Mouse (Mus musculus): Measurements from ENCODE around the gene Atp8b4. TPM values are rescaled to one million over a fixed set of nuclear protein-coding genes. Genes with fewer than 3 reads are reported as not detected.
A peak's percentile ranks its signal among the peaks of the same experiment; 100 is the strongest.

Gene Atp8b4
- polyA plus RNA-seq, 2 experiments from 2014 or later: 0.24 to 0.96 TPM

DNA sequence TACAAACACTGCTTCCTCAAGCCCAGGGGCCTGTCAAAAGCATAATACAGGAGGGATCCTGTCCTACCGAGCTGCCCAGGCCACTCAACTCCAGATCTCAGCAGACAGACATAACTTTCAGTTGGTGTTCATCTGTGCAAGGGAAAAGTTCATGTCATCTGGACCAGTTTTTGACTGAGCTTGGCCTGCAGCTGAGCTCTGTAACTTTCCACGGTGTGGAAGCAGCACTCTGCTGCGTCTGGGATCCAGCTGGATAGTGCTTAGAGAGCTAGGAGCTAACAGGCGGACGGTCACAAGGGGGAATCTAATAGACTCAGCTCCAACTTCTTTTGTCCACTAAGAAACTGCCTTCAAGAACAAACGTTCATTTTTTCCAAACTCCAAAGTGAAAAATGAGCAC is 139.8 kb downstream of the Atp8b4 start:
- no peak for ATAC-seq

DNA sequence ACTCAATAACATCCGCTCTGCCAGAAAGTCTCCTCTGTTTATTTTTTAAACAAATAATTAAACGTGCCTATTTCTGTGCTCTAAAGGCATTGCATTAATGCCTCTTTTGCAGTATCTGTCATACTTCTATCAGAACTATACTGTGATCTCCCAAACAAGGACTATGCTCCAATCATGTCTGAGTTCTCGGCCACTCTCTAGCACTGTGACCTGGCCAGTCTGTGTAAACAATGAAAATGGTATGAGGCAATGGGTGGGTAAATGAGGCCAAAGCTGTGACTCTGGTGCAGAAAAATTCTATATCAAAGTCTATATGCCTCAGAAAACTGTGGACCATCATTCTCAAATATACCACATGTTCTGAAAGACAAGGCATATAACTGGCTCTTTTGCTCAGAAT is 140.5 kb downstream of the Atp8b4 start:
- ATAC-seq: no peak

DNA sequence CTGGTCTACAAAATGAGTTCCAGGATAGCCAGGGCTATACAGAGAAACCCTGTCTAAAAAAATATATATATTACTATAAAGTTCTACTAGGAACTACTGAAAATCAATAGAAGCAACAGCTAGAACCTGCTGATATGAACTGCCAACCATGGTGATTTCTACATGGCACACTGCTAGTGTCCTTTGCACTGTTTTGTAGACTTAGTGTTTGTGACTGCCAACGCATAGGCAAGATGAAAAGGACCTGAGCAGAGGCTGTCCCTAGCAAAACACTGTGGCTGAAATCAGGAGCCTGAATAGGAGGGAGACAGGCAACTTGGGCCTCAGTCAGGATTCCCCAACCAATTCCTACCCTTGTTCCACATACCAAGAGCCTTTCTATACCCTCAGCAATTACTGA is 141.2 kb downstream of the Atp8b4 start:
- ATAC-seq: no peak

DNA sequence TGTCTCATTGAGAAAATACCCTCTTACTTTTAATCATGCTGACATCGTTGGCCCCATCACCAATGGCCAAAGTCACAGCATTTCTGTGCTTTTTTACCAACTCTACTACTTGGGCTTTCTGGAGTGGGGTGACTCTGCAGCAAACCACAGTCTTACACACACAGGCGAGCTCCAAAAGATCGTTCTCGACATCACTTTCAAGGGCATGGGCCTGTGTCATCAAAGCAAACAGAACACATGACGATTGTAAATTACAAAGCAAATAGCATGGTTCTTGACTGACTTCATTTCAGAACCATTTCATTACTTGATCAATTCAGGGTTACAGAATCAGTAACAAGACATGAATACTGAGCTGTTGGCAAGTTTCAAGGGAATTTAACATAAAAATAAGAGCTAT is 141.7 kb downstream of the Atp8b4 start:
- ATAC-seq: no peak

DNA sequence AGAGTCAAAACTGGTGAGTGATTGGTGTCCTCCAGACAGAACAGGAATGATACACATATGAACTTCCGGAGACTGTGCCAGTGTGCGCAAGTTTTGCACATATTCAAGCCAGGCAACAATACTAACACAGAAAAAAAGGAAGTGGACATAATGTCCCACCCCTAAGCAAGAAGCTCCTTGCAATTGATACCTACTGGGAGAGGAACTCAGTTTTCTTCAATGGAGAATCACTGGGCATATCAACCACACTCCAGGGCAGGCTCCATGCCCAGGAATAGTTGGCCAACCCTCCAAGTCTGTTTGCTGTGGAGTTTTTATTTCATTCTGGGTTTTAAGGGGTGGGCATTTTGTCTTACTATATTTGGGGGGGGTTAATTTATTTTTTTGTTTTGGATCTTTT is 145.2 kb downstream of the Atp8b4 start:
- ATAC-seq: no peak

DNA sequence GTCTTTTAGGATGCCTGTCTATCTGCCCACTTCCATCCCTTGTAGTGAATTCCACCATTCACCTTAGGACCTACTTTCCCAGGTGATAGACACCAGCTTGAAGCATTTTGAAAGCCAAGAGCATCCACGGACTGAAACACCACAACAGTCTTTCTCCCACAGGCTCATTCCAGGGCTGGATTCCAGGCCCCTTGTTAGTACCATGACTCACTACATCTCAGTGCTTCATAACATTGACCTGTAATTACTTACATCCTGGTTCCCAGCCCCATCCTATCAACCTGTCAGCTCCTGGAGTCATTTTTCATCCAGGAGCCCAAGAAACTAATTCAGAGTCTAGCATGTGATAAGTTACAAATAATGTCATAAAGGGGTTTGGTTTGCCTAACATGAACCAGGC is 148.7 kb downstream of the Atp8b4 start:
- ATAC-seq: no peak

DNA sequence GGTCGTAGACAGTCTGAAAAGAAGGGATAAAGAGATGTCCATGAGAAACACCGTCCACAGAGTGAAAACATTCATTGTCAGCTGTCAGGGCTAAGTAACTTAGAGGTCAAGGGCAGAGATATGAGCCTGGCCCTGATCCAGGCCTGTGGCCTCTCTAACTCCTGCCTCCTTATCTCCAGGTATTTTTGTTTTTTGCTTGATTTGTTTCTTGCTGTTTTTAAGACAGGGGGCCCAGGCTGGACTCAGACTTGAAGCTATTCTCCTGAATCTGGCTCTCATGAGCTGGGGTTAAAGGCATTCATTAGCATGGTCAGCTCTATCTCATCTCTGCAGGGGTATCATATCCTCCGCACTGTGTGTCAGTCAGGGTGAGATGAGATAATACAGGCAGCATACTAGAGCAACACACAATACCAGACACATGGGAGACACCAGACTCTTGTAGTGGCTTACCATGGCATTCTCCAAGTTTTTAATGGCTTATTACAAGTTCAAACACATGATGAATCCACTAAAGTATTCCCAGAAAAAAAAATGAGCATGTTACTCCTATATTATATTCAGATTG is 157.4 kb downstream of the Atp8b4 start:
- ATAC-seq: no peak

DNA sequence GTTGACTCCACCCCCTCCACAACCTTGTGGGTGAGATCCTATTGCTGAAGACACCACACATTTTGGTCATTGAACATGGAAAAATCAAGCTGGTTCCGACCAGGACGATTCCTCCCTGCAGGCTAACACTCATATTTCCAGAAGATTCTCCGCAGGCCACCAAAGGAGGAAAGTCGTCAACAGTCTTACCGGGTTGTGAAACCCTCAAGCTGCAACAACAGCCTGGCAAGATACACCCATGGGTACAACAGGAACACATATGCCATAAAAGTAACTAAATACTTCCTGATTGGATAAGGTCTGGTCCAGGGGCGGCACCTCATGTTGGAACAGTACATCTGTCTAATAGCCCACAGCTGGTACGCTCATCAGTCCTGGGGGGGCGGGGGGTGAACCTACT is 159.0 kb downstream of the Atp8b4 start:
- no peak for ATAC-seq

DNA sequence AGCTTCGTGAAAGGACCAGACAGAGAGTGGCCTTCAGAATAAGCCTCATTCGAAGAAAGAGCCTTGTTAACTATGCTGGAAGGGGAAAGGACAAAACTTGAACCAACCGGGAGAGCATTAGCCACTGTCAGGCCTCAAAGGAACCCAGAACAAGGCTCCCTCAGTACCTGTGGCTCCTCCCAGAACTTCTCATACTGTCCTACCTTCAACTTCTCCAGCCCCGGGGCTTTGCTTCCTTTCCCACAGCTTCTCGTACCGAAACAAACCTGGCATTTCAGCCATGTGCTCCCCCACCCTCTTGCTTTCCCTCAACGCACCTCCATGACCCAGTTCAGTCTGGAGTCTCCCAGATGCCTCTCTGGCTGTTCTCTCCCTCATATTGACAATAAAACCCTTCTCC is 160.3 kb downstream of the Atp8b4 start:
- no peak for ATAC-seq

DNA sequence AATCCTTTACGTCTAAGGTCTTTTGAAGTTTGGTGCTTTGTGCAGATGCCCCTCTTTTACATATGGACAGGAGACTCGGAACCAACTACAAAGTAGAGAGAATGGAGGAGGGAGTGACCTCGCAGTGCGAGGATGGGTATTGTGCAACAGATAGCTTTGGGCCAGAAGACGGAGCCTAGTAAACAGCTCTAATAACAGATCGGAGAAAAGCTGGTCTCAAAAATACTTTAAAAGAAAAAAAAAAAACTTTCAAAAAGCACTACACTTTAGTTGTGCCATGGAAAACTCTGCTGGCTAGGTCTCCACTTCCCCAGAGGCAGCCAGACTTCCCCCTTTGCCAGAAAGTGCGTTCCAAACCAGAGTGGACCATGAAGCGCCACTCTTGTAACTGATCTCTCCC is 161.0 kb downstream of the Atp8b4 start:
- ATAC-seq: no peak

DNA sequence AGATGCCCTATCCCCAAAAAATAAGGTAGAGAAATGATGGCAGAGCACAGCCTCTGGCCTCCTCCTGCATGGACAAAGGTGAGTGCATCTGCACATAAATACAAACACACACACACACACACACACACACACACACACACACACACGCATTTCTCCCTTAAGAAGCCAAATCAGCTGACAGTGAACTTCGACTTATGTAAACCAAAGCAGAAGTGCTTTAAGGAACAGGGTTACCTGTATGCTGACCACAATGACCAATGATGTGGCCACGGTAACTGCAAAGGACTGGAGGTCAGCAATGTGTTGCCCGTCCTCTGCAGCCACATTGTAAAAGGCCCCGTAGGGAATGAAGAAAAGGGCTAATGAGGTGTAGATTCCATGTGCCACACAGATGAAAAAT is 163.3 kb downstream of the Atp8b4 start:
- no peak for ATAC-seq

DNA sequence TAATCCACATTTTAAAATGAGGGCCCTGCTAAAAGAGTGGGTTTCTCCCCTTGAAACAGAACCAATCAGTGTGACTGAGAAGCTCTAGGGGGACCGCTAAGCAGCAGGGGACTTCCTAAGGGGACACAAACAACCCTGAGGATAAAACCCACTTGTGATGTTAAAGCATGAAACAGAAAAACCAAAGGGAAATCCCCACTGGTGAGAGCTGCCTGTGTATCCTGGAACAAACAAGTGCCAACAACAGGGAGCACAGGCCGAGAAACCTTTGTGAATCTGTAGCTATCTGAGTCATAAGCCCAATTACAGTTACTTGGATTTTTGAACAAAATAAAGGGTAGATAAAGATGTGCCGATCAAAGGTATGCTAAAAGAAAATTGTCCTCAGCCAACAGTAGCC is 168.7 kb downstream of the Atp8b4 start:
- ATAC-seq: peak; percentile 34

DNA sequence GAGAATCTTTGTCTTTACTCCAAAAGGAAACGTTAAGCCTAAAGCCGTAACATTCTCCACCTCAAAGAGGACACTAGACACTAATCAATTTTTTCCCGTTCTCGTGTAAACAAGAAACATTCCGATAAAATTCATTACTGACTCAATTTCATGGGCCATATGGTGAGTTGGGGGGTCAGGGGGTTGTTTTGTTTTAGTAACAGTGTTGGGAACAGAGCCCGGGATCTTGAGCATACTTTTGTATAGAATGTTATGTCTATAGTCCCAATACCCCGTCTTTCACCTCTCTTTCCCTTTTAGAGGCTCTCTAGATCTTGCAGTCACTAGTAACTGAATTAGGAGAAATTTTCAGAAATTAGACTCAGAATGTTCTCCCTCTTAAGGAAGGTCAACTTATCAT is 177.3 kb downstream of the Atp8b4 start:
- no peak for ATAC-seq

DNA sequence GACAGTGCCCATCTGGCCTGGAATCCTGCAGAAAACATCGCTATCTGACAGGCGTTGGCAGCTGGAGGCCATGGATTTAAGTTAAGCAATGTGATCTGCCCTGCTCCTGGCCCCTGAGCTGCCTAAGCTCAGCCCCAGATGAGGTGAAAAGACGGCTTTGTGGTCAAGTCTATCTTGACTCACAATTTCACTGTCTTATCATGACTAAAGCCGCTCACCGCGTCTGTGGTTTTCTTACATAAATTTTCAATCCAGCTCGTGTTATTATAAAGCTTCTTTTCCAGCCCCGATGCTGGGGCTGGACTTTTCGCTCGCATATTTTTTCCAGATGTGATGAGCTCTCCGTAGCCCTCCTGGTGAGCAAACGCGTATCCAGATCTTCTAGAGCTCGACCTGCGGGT is 177.8 kb downstream of the Atp8b4 start:
- ATAC-seq: no peak

DNA sequence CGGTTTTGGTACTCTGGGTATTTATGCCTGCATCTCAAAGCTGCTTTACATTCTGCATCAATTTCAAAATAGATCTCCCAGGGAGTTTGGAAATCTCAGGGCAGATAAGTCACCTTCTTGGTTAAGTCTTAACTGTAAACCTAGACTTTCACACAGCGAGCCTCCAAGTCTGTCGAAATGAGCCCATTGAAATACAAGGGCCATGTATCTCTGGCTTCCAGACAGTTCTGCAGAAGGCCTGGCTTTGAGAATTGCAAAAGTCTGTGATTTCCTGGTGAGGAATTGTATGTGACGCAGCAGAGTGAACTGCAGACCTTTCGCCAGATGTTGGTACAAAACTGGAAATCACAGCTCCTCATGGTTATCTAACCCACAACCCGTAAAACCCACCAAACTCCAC is 182.4 kb downstream of the Atp8b4 start:
- no peak for ATAC-seq

DNA sequence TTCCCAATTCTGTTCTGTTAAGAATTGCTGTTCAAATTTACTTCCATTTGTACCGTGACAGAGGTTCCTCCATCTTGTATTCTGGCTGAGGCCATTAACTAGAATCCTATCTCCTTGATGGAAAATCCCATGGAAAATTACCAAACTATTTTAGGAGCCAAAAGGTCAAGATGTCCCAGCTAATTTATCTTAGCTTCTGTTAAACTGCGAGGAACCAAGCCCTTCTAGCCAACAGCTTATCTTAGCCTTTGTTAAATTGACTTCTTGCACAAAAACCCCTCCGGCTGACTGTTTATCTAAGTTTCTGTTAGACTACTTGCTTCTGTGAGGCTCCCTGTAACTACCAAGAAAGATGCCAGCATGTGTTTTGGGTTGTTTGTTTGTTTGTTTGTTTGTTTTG is 183.5 kb downstream of the Atp8b4 start:
- ATAC-seq: no peak

DNA sequence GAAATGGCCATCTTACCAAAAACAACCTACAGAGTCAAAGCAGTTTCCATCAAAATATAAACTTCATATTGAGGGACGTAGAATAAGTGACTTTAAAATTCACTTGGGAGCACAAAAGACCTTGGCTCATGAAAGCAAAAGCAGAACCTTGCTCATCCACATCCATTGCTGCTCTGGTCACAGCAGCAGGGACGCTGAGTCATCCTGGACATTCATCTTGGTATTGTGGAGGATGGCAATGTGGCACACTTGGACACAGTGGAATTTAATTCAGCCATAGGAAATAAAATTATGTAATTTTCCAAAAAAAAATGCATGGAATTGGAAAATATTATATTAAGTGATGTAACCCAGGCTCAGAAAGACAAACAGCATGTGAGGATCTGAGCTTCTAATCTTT is 184.1 kb downstream of the Atp8b4 start:
- no peak for ATAC-seq

DNA sequence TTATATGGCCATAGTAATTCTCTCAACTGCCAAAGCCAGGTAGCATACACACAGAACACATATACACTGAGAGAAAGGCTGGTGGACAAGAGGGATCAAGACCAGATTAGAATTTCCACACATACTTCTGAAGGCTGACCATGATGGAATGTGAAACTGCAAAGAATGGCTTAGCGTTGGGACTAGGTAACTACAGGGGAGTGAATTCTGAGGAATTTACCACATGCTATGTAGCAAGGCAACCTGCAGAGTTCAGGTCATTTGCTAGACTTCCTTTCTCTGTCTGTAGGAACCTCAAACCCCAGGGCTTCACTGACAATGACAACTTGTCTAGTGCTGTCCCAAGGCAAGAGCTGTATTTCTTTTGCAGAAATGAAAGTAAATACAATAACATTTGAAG is 189.4 kb downstream of the Atp8b4 start:
- no peak for ATAC-seq

DNA sequence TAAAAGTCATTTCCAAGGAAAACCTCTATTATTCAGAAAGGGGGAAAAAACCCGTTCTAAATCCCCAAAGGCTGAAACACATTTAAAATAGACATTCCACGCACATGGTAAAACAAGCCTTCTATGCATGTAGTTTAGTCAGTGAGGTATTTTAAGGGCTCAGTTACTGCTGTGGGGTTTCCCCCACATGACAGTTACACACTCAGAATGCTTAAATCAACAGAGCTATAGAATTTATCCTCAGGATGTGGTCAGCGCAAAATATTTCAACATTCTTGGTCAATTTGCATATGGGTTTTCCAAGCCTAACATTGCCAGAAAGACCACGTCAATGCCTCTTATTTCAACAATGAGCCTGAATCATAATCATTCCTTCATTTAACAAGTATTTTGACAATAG is 190.5 kb downstream of the Atp8b4 start:
- ATAC-seq: peak; percentile 90

DNA sequence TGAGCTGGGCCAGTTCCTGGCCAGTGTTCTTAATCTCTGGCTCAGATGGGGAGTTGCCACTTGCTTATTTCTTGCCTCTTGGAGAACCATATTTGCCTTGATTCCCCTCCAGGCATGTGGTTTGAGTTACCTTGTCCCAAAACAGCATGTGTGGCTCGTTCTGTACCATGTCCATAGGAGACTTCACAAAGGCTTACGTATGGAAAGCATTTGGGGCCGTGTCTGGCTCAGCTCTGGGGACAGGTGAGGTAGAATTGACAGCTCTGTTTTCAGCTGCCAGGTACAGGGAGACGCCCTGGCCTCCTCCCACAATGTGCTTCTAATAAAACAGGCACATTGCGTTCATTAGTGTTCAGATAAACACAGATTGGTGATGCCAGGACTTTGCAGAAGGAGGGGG is 195.9 kb downstream of the Atp8b4 start:
- no peak for ATAC-seq

DNA sequence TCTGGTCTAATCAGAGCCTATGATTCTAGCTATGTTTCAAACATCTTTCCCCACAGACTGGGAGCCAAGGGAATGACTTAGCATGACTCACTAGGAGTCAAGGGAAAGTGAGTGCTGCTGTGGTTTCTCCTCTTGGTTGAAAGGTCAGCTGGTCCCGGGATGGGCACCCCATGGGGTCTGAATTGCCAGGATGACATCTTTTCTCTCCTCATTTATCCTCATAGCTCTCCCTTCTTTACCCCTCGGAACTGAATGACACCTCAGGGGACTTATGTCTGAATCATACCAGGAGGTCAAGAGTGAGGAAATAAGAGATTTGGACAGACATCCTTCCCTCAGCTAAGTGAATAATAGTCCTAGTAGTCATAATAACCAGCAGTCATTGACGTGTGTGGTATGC is 197.2 kb downstream of the Atp8b4 start:
- no peak for ATAC-seq

DNA sequence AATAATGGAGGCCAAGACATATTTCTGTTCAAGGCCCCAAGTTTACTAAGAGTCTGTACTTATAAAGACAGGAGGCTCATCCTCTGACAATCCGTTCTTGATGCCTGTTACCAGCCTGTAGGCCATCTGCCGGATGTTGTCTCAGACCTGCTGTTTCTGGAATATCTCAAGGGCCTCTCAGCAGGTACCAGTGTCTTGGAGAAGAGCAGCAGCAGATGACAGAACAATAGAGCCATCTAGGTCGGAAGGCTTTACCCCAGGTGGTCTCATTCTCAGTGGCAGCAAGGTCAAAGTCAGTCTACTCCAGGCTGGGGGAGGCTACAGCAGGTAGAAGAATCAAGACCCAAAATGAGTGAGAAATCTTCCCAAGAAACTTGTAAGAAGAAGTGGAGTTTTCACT is 198.1 kb downstream of the Atp8b4 start:
- no peak for ATAC-seq

DNA sequence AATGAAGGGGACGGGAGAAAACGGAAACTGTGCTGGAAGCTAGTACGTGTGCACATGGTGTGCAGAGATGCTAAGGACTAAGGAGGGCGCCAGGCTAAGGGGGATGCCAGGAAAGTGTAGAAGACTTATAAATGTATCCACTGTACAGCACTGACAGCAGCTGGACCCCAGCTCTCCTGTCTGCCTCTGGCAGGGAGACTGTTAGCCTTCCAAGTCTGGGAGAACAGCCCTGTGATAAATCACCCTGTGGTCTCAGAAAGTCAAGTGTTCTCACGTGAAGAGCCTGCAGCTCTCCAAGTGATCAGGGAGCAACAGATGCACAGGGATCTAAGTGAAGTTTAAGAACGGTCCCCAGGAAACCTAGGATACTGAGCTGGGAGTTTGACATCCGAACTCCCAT is 209.8 kb downstream of the Atp8b4 start:
- no peak for ATAC-seq

DNA sequence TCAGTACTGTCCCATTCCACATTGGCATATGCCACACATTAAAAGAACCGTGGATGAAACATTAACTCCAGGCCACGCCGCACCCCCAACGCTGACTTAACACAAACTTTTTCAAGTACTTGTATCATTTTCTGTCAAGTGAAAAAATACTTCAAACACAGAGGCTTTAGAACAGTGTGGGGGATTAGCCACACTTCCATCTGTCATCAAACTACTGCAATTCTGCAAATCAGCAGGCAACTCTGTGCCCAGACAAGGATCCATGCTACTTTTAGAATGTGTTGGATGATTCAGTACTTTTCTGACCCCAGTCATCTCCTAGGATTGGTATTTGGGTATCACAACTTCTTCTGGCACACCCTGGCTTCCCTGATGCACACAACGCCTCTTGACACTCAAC is 212.5 kb downstream of the Atp8b4 start:
- ATAC-seq: no peak

DNA sequence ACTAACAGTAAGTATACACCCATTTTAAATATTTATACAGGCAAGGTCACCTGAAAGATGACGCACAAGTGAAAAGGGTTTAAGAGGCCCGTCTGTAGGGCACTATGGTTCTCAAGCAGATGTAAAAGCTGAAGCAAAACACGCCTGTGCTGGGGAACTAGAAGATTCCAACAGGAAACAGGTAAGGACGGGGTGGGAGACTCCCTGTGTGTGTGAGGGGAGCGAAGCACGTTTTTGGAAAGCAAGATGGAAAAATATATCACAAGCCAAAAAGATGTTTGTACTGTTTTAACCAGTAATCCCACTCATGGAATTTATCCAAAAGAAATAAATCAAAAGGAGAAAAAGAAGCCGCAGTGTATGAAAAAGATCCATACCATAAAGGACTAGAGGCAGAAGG is 214.1 kb downstream of the Atp8b4 start:
- ATAC-seq: no peak

DNA sequence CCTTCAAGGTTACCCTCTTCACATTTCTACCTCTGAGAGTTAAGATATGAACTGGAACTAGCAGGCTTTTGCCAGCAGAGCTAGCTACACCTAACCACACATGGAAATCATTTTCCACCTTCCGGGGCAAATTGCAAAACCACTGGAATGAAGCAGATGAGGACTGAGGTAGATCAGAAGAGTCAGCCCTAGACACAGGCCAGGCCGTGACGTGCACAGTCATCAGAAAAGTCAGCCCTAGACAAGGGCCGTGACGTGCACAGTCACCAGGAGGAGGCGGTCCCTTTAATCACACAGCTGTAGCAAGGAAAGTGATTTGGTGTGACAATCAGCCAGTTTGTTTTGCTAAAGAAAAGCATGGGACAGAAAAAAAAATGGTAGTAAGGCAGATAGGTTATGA is 216.4 kb downstream of the Atp8b4 start:
- ATAC-seq: no peak
